Comparison of ENCODE assay signal across 8 mouse cellular contexts in genomic region chr19:10576690-10577561, GRCm38 (mm10). TPM values are rescaled to one million over a fixed set of nuclear protein-coding genes. Genes with fewer than 3 reads are reported as not detected.
DNase-seq lines count a peak whose midpoint lies in the region; ATAC-seq and TF ChIP-seq lines count a peak whose summit lies in the region.

Gene Cyb561a3 (plus strand): TSS chr19:10577172.
Gene Tmem138 (minus strand): TSS chr19:10577362.

- H3K9ac ChIP-seq in heart, embryonic 12.5 days, result peak within 1 kb of the TSS; percentile 83
- H3K9ac ChIP-seq in kidney, postnatal 0 days (ENCODE audit: low read depth, low read length), result peak within 1 kb of the TSS; percentile 58
- H3K9ac ChIP-seq in liver, embryonic 11.5 days (ENCODE audit: low read depth, low read length), result peak within 1 kb of the TSS; percentile 84
- peak within 1 kb of the TSS; percentile 76 for H3K9ac ChIP-seq in stomach, embryonic 14.5 days (replicated peaks; ENCODE audit: low read depth, low read length)

- WGBS in heart, embryonic 12.5 days, result under 1% methylated on average over 44 of the region's 44 CpGs
- 0% methylated on average over 44 of the region's 44 CpGs for WGBS in kidney, postnatal 0 days
- under 1% methylated on average over 44 of the region's 44 CpGs for WGBS in liver, embryonic 11.5 days
- WGBS in stomach, embryonic 14.5 days, result under 1% methylated on average over 44 of the region's 44 CpGs

- peak; percentile 96 for DNase-seq in CD4-positive helper T cell, adult 2 months (ENCODE audit: low read depth, low spot score)
- DNase-seq in brain, embryonic 18.5 days (ENCODE audit: low read depth, low spot score), result peak; percentile 93
- DNase-seq in kidney, postnatal 0 days (ENCODE audit: low spot score), result peak; percentile 98
- peak; percentile 94 for DNase-seq in liver, embryonic 11.5 days (ENCODE audit: low spot score)
- DNase-seq in naive thymus-derived CD4-positive, alpha-beta T cell, adult 2 months (ENCODE audit: low read depth), result peak; percentile 97

- TF ChIP-seq CTCF in kidney, postnatal 0 days (IDR thresholded peaks at IDR 0.05; ENCODE audit: low read depth), result peak; percentile 64

- H3K27me3 ChIP-seq in heart, embryonic 12.5 days (replicated peaks), result no peaks in the 10 kb centered on the region
- H3K27me3 ChIP-seq in kidney, postnatal 0 days (ENCODE audit: insufficient read depth, low read length), result no peaks in the 10 kb centered on the region
- H3K27me3 ChIP-seq in liver, embryonic 11.5 days (replicated peaks; ENCODE audit: control insufficient read depth, insufficient read depth, low read length), result no peaks in the 10 kb centered on the region
- H3K27me3 ChIP-seq in stomach, embryonic 14.5 days (ENCODE audit: control insufficient read depth, insufficient read depth, low read length), result no peaks in the 10 kb centered on the region

- peak within 1 kb of the TSS; percentile 86 for H3K27ac ChIP-seq in heart, embryonic 12.5 days (ENCODE audit: poor library complexity, severe bottlenecking)
- peak within 1 kb of the TSS; percentile 93 for H3K27ac ChIP-seq in kidney, postnatal 0 days
- H3K27ac ChIP-seq in liver, embryonic 11.5 days (ENCODE audit: low read depth, low read length), result peak within 1 kb of the TSS; percentile 74
- H3K27ac ChIP-seq in stomach, embryonic 14.5 days (ENCODE audit: low read length), result peak within 1 kb of the TSS; percentile 71

- peak within 1 kb of the TSS; percentile 87 for H3K4me2 ChIP-seq in heart, embryonic 12.5 days
- H3K4me2 ChIP-seq in kidney, postnatal 0 days (ENCODE audit: low read length), result peak within 1 kb of the TSS; percentile 78
- peak within 1 kb of the TSS; percentile 83 for H3K4me2 ChIP-seq in liver, embryonic 11.5 days
- peak within 1 kb of the TSS; percentile 88 for H3K4me2 ChIP-seq in stomach, embryonic 14.5 days (replicated peaks; ENCODE audit: low read depth, low read length)

- no peaks in the 10 kb centered on the region for H3K9me3 ChIP-seq in heart, embryonic 12.5 days (replicated peaks)
- H3K9me3 ChIP-seq in kidney, postnatal 0 days (replicated peaks; ENCODE audit: low read length), result no peaks in the 10 kb centered on the region
- no peaks in the 10 kb centered on the region for H3K9me3 ChIP-seq in liver, embryonic 11.5 days (ENCODE audit: control insufficient read depth, low read length)
- H3K9me3 ChIP-seq in stomach, embryonic 14.5 days (ENCODE audit: control insufficient read depth, low read depth, low read length), result no peaks in the 10 kb centered on the region

- peak within 1 kb of the TSS; percentile 65 for H3K4me3 ChIP-seq in heart, embryonic 12.5 days
- H3K4me3 ChIP-seq in kidney, postnatal 0 days (replicated peaks; ENCODE audit: low read depth, low read length), result peak within 1 kb of the TSS; percentile 73
- peak within 1 kb of the TSS; percentile 74 for H3K4me3 ChIP-seq in liver, embryonic 11.5 days (ENCODE audit: low read depth, low read length)
- peak within 1 kb of the TSS; percentile 66 for H3K4me3 ChIP-seq in stomach, embryonic 14.5 days (ENCODE audit: low read depth, low read length)

- peak; percentile 94 for ATAC-seq in erythroid progenitor cell, adult 5-6 weeks (replicated peaks; ENCODE audit: low FRiP score, poor library complexity, severe bottlenecking)
- peak; percentile 93 for ATAC-seq in heart, embryonic 12.5 days (ENCODE audit: insufficient number of reproducible peaks, low FRiP score)
- peak; percentile 93 for ATAC-seq in kidney, postnatal 0 days (replicated peaks; ENCODE audit: low FRiP score, low read depth)
- peak; percentile 95 for ATAC-seq in liver, embryonic 11.5 days (replicated peaks; ENCODE audit: low FRiP score)
- peak; percentile 96 for ATAC-seq in stomach, embryonic 14.5 days (ENCODE audit: insufficient number of reproducible peaks, insufficient read depth, low FRiP score, low read depth)

- H3K36me3 ChIP-seq in heart, embryonic 12.5 days, result peaks cover 37% of the 10 kb centered on the region
- H3K36me3 ChIP-seq in kidney, postnatal 0 days (ENCODE audit: insufficient read depth, low read length), result peaks cover 21% of the 10 kb centered on the region; the same call in 1 of the 2 replicates
- H3K36me3 ChIP-seq in liver, embryonic 11.5 days (ENCODE audit: control insufficient read depth, insufficient read depth, low read length), result peaks cover 17% of the 10 kb centered on the region
- H3K36me3 ChIP-seq in stomach, embryonic 14.5 days (ENCODE audit: control insufficient read depth, insufficient read depth, low read length), result peaks cover 17% of the 10 kb centered on the region

- peaks cover 16% of the 10 kb centered on the region for H3K4me1 ChIP-seq in heart, embryonic 12.5 days (replicated peaks)
- H3K4me1 ChIP-seq in kidney, postnatal 0 days (replicated peaks; ENCODE audit: insufficient read depth, low read length), result peaks cover 5% of the 10 kb centered on the region; the same call in 1 of the 2 replicates
- H3K4me1 ChIP-seq in liver, embryonic 11.5 days (replicated peaks; ENCODE audit: control insufficient read depth, insufficient read depth, low read length), result peaks cover 4% of the 10 kb centered on the region; the same call in 1 of the 2 replicates
- H3K4me1 ChIP-seq in stomach, embryonic 14.5 days (ENCODE audit: control insufficient read depth, insufficient read depth, low read length), result peaks cover 4% of the 10 kb centered on the region; the same call in 1 of the 2 replicates

RNA-seq across cellular contexts. Expression of gene Cyb561a3, which starts in this region (rescaled TPM):
- total RNA-seq in erythroid progenitor cell, adult 5-6 weeks (2015; ENCODE audit: low replicate concordance), result 23.8 and 27.7 TPM in 2 replicates
- 7.1 and 13.7 TPM in 2 replicates for total RNA-seq in erythroid progenitor cell, adult 5-6 weeks (2017; ENCODE audit: low replicate concordance)
- polyA plus RNA-seq in heart, embryonic 12.5 days (2016; fragmentation: Nextera tagmentation; extraction: Ambion mirVana), result 13.5 and 15.9 TPM in 2 replicates
- polyA plus RNA-seq in kidney, postnatal 0 days (2015; fragmentation: Nextera tagmentation; extraction: Ambion mirVana), result 17.2 and 18.6 TPM in 2 replicates
- polyA plus RNA-seq in liver, embryonic 11.5 days (2014; fragmentation: Nextera tagmentation; extraction: Ambion mirVana), result 14.9 and 18.5 TPM in 2 replicates
- 18.9 TPM in 2 replicates for polyA plus RNA-seq in stomach, embryonic 14.5 days (2014; fragmentation: Nextera tagmentation; extraction: Ambion mirVana)

RNA-seq across cellular contexts. Expression of gene Tmem138, which starts in this region (rescaled TPM):
- total RNA-seq in erythroid progenitor cell, adult 5-6 weeks (2015; ENCODE audit: low replicate concordance), result 36.0 and 39.0 TPM in 2 replicates
- 8.5 and 14.6 TPM in 2 replicates for total RNA-seq in erythroid progenitor cell, adult 5-6 weeks (2017; ENCODE audit: low replicate concordance)
- 26.2 and 26.5 TPM in 2 replicates for polyA plus RNA-seq in heart, embryonic 12.5 days (2016; fragmentation: Nextera tagmentation; extraction: Ambion mirVana)
- 35.0 and 37.4 TPM in 2 replicates for polyA plus RNA-seq in kidney, postnatal 0 days (2015; fragmentation: Nextera tagmentation; extraction: Ambion mirVana)
- 32.6 and 33.3 TPM in 2 replicates for polyA plus RNA-seq in liver, embryonic 11.5 days (2014; fragmentation: Nextera tagmentation; extraction: Ambion mirVana)
- 37.0 and 38.4 TPM in 2 replicates for polyA plus RNA-seq in stomach, embryonic 14.5 days (2014; fragmentation: Nextera tagmentation; extraction: Ambion mirVana)

Comparison
In these comparisons a context has a peak if more than half of its experiments do, and no peak if none do; other contexts are left out.
1. Peak in every context shown above with its lines: DNase-seq, ATAC-seq, H3K4me3 ChIP-seq and H3K27ac ChIP-seq.